Mouse (Mus musculus) c-Kit-positive CD71-positive TER-119-positive erythroid progenitor cells, embryonic 14.5 days (primary cell): ENCODE data around the gene Parm1.

Source experiments
- DNase-seq: peaks from one replicate; pipeline ENCODE4 v3.0.0-alpha.2; 2013; ENCODE audit warnings: low spot score

Parm1 gene

GRCm38 (mm10) chr5:91654331-91655048 lies 137.1 kb downstream of the Parm1 start:
- DNase-seq, result no peak

- no peak for DNase-seq
Observed at GRCm38 (mm10) chr5:91655263-91655662, 137.8 kb downstream of the Parm1 start.

- no peak for DNase-seq
Observed at GRCm38 (mm10) chr5:91662715-91663114, 145.3 kb downstream of the Parm1 start.

GRCm38 (mm10) chr5:91667127-91667526 lies 149.7 kb downstream of the Parm1 start:
- DNase-seq, result no peak

GRCm38 (mm10) chr5:91669235-91669634 lies 151.8 kb downstream of the Parm1 start:
- no peak for DNase-seq
